In the genomic region with DNA sequence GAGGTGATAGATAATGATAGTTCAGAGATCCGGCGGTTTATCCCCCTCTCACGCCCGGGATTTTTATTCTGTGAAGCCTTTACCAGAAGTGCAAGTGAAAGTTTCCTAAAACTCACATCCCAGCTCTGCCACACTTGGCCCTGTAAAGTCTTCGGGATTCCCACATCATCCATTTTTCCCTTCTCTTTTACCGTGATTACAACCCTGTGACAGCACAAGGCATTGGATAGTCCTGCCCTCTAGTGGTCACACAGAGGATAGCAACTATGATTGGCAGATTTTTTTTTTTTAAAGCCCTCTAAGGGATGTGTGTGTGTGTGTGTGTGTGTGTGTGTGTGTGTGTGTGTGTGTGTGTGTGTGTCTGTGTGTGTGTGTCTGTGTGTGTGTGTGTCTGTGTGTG, we compare ENCODE assay signal across 8 mouse cellular contexts. TPM values are rescaled to one million over a fixed set of nuclear protein-coding genes. Genes with fewer than 3 reads are reported as not detected.
DNase-seq lines count a peak whose midpoint lies in the region; ATAC-seq and TF ChIP-seq lines count a peak whose summit lies in the region.

No protein-coding gene starts in this region.

- no peaks in the 10 kb centered on the region for H3K36me3 ChIP-seq in midbrain, embryonic 11.5 days (ENCODE audit: control insufficient read depth, insufficient read depth, low read length)
- H3K36me3 ChIP-seq in midbrain, embryonic 10.5 days: no peaks in the 10 kb centered on the region
- no peaks in the 10 kb centered on the region for H3K36me3 ChIP-seq in MEL (ENCODE audit: control insufficient read depth in 1 of 2, insufficient read depth in 2 of 2, low read length in 2 of 2)
- no peaks in the 10 kb centered on the region for H3K36me3 ChIP-seq in forebrain, embryonic 16.5 days (ENCODE audit: control insufficient read depth, insufficient read depth)
- H3K36me3 ChIP-seq in midbrain, embryonic 16.5 days (ENCODE audit: control insufficient read depth, insufficient read depth, low read length): no peaks in the 10 kb centered on the region

- H3K9me3 ChIP-seq in midbrain, embryonic 11.5 days (ENCODE audit: control insufficient read depth, low read length): no peaks in the 10 kb centered on the region
- no peaks in the 10 kb centered on the region for H3K9me3 ChIP-seq in midbrain, embryonic 10.5 days (replicated peaks)
- no peaks in the 10 kb centered on the region for H3K9me3 ChIP-seq in MEL (replicated peaks; ENCODE audit: insufficient read depth, low read length)
- no peaks in the 10 kb centered on the region for H3K9me3 ChIP-seq in forebrain, embryonic 16.5 days (ENCODE audit: control insufficient read depth, low read length)
- H3K9me3 ChIP-seq in midbrain, embryonic 16.5 days (replicated peaks; ENCODE audit: control insufficient read depth, low read length, poor library complexity, severe bottlenecking): no peaks in the 10 kb centered on the region

- no peaks in the 10 kb centered on the region for H3K79me2 ChIP-seq in MEL (ENCODE audit: control insufficient read depth, insufficient read depth, low read length, poor library complexity)

- peak; percentile 91 for TF ChIP-seq RAD21 in MEL (IDR thresholded peaks at IDR 0.05; ENCODE audit: low read depth, low read length)

- WGBS in midbrain, embryonic 11.5 days: 51% methylated on average over 6 of the region's 6 CpGs
- 53% methylated on average over 6 of the region's 6 CpGs for WGBS in midbrain, embryonic 10.5 days
- 46% methylated on average over 6 of the region's 6 CpGs for WGBS in forebrain, embryonic 16.5 days
- 46% methylated on average over 6 of the region's 6 CpGs for WGBS in midbrain, embryonic 16.5 days

- H3K27ac ChIP-seq in midbrain, embryonic 11.5 days (ENCODE audit: low read depth, low read length): no peak overlapping the region
- no peak overlapping the region for H3K27ac ChIP-seq in midbrain, embryonic 10.5 days (replicated peaks)
- H3K27ac ChIP-seq in MEL (ENCODE audit: control insufficient read depth, low read depth, low read length): no peak overlapping the region
- H3K27ac ChIP-seq in forebrain, embryonic 16.5 days (ENCODE audit: low read length): no peak overlapping the region
- H3K27ac ChIP-seq in midbrain, embryonic 16.5 days (ENCODE audit: low read length): no peak overlapping the region

- no peak overlapping the region for H3K4me2 ChIP-seq in midbrain, embryonic 11.5 days
- H3K4me2 ChIP-seq in forebrain, embryonic 16.5 days (ENCODE audit: low read length): no peak overlapping the region
- no peak overlapping the region for H3K4me2 ChIP-seq in midbrain, embryonic 16.5 days (ENCODE audit: low read length)

- TF ChIP-seq CTCF in MEL (IDR thresholded peaks at IDR 0.05 in 2 of 3, conservative IDR thresholded peaks at IDR 0.05 in 1 of 3; ENCODE audit: control insufficient read depth in 1 of 3, insufficient read depth in 1 of 3, low read depth in 2 of 3, low read length in 3 of 3, poor library complexity in 1 of 3, severe bottlenecking in 1 of 3): peak; percentile 67 to 81 (median 75)

- H3K27me3 ChIP-seq in midbrain, embryonic 11.5 days (ENCODE audit: control insufficient read depth, insufficient read depth, low read length): no peaks in the 10 kb centered on the region
- no peaks in the 10 kb centered on the region for H3K27me3 ChIP-seq in midbrain, embryonic 10.5 days (ENCODE audit: low read depth, poor library complexity, severe bottlenecking)
- no peaks in the 10 kb centered on the region for H3K27me3 ChIP-seq in MEL (ENCODE audit: control insufficient read depth in 1 of 2, insufficient read depth in 2 of 2, low read length in 2 of 2)
- H3K27me3 ChIP-seq in forebrain, embryonic 16.5 days (replicated peaks; ENCODE audit: control insufficient read depth, insufficient read depth, low read length): no peaks in the 10 kb centered on the region
- no peaks in the 10 kb centered on the region for H3K27me3 ChIP-seq in midbrain, embryonic 16.5 days (ENCODE audit: control insufficient read depth, insufficient read depth, low read depth, low read length)

- H3K9ac ChIP-seq in midbrain, embryonic 11.5 days (ENCODE audit: low read length): no peak overlapping the region
- H3K9ac ChIP-seq in MEL (ENCODE audit: control insufficient read depth, low read depth, low read length, poor library complexity, severe bottlenecking): no peak overlapping the region
- no peak overlapping the region for H3K9ac ChIP-seq in forebrain, embryonic 16.5 days (replicated peaks; ENCODE audit: low read depth, low read length)
- no peak overlapping the region for H3K9ac ChIP-seq in midbrain, embryonic 16.5 days (ENCODE audit: low read depth, low read length)

- no peaks in the 10 kb centered on the region for H3K4me1 ChIP-seq in midbrain, embryonic 11.5 days (ENCODE audit: control insufficient read depth, insufficient read depth, low read length)
- H3K4me1 ChIP-seq in midbrain, embryonic 10.5 days: no peaks in the 10 kb centered on the region
- H3K4me1 ChIP-seq in MEL (ENCODE audit: control insufficient read depth in 1 of 2, insufficient read depth in 2 of 2, low read length in 2 of 2): no peaks in the 10 kb centered on the region
- H3K4me1 ChIP-seq in forebrain, embryonic 16.5 days (replicated peaks; ENCODE audit: control insufficient read depth, insufficient read depth, low read length): no peaks in the 10 kb centered on the region
- no peaks in the 10 kb centered on the region for H3K4me1 ChIP-seq in midbrain, embryonic 16.5 days (ENCODE audit: control insufficient read depth, insufficient read depth, low read length)

- no peak overlapping the region for H3K4me3 ChIP-seq in midbrain, embryonic 11.5 days (ENCODE audit: low read depth, low read length)
- no peak overlapping the region for H3K4me3 ChIP-seq in midbrain, embryonic 10.5 days
- H3K4me3 ChIP-seq in MEL (ENCODE audit: control insufficient read depth in 1 of 2, insufficient read depth in 1 of 2, low read depth in 2 of 2, low read length in 2 of 2): peak overlapping the region in 1 of 2 experiments; percentile 46; a peak in 2 of 4 replicates
- H3K4me3 ChIP-seq in forebrain, embryonic 16.5 days (replicated peaks; ENCODE audit: low read length): no peak overlapping the region
- no peak overlapping the region for H3K4me3 ChIP-seq in midbrain, embryonic 16.5 days (ENCODE audit: low read depth, low read length)

- no peak for TF ChIP-seq EP300 in MEL (IDR thresholded peaks at IDR 0.05; ENCODE audit: low read depth in 1 of 2, low read length in 2 of 2)

- peak; percentile 54; the same call in 1 of the 2 replicates for ATAC-seq in midbrain, embryonic 11.5 days (ENCODE audit: low FRiP score)
- ATAC-seq in forebrain, embryonic 16.5 days: peak; percentile 67; the same call in 1 of the 2 replicates
- ATAC-seq in midbrain, embryonic 16.5 days: 0 out of 2 replicates have a peak, but pooled peaks have one; percentile 42

- DNase-seq in midbrain, embryonic 11.5 days (ENCODE audit: low spot score, missing footprints): peak; percentile 91
- DNase-seq in midbrain, embryonic 10.5 days (ENCODE audit: low spot score): no peak
- DNase-seq in MEL (ENCODE audit: low read depth, low spot score): peak; percentile 78
- peak; percentile 39 for DNase-seq in c-Kit-negative CD71-positive TER-119-positive erythroid progenitor cells, embryonic 14.5 days (ENCODE audit: low read depth, low spot score)
- DNase-seq in layer of hippocampus, postnatal 25 days (ENCODE audit: extremely low spot score in 1 of 2, low spot score in 1 of 2): peak; percentile 18 to 52
- DNase-seq in urinary bladder, adult 2 months (ENCODE audit: low spot score): no peak

- no peak for TF ChIP-seq POLR2A in MEL (IDR thresholded peaks at IDR 0.05; ENCODE audit: control insufficient read depth in 1 of 2, insufficient read depth in 1 of 2, low read depth in 1 of 2, low read length in 2 of 2, poor library complexity in 1 of 2)

TF ChIP-seq in MEL, 35 proteins besides CTCF, POLR2A, EP300 and RAD21:
- peak; percentile 86 for TF ChIP-seq SMC3 (IDR thresholded peaks at IDR 0.05; ENCODE audit: low read depth, low read length)
- peak; percentile 95 for TF ChIP-seq ZNF384 (IDR thresholded peaks at IDR 0.05; ENCODE audit: low read depth, low read length)
- no peak for TF ChIP-seq BHLHE40 (IDR thresholded peaks at IDR 0.05; ENCODE audit: borderline replicate concordance, low read depth, low read length)
- TF ChIP-seq USF1 (IDR thresholded peaks at IDR 0.05; ENCODE audit: low read depth, low read length): no peak
- no peak for TF ChIP-seq TCF12 (IDR thresholded peaks at IDR 0.05; ENCODE audit: low read depth, low read length)
- TF ChIP-seq ZC3H11A (IDR thresholded peaks at IDR 0.05; ENCODE audit: low read depth, low read length): peak; percentile 84
- TF ChIP-seq E2F4 (IDR thresholded peaks at IDR 0.05; ENCODE audit: borderline replicate concordance, low read depth, low read length): no peak
- TF ChIP-seq ZMIZ1 (IDR thresholded peaks at IDR 0.05; ENCODE audit: low read depth, low read length): no peak
- no peak for TF ChIP-seq RCOR1 (IDR thresholded peaks at IDR 0.05; ENCODE audit: low read depth, low read length)
- TF ChIP-seq HCFC1 (IDR thresholded peaks at IDR 0.05; ENCODE audit: low read depth, low read length): no peak
TF ChIP-seq in MEL: peak in this region for 3.

RNA-seq across cellular contexts. Expression of gene A430078G23Rik, which starts 22.6 kb away (rescaled TPM):
- not detected in 2 replicates for polyA plus RNA-seq in midbrain, embryonic 11.5 days (2014; fragmentation: Nextera tagmentation; extraction: Ambion mirVana)
- not detected in 2 replicates for polyA plus RNA-seq in midbrain, embryonic 10.5 days (2016; fragmentation: Nextera tagmentation; extraction: Ambion mirVana)
- 2.0 and 2.8 TPM in 2 replicates for total RNA-seq in MEL (2012; rRNA removed)
- 1 to 10 TPM in 1 of 2 experiments, not detected in 1; 3.8 TPM for polyA plus RNA-seq in MEL (2012; ENCODE audit: insufficient read depth in 1 of 2, insufficient read length in 2 of 2, low read depth in 1 of 2, low replicate concordance in 2 of 2, missing spikeins in 1 of 2)
- polyA plus RNA-seq in forebrain, embryonic 16.5 days (2015; fragmentation: Nextera tagmentation; extraction: Ambion mirVana): 0.27 TPM in 1 of 2 replicates, not detected in the other
- total RNA-seq in layer of hippocampus, postnatal 25 days (2021): not detected
- polyA plus RNA-seq in midbrain, embryonic 16.5 days (2015; fragmentation: Nextera tagmentation; extraction: Ambion mirVana): not detected in 2 replicates
- 0.37 and 0.65 TPM in 2 replicates for polyA plus RNA-seq in urinary bladder, adult 2 months (2012; rRNA removed)

RNA-seq across cellular contexts. Expression of gene Insr, which starts 51.2 kb away (rescaled TPM):
- 31.5 and 31.7 TPM in 2 replicates for polyA plus RNA-seq in midbrain, embryonic 11.5 days (2014; fragmentation: Nextera tagmentation; extraction: Ambion mirVana)
- polyA plus RNA-seq in midbrain, embryonic 10.5 days (2016; fragmentation: Nextera tagmentation; extraction: Ambion mirVana): 21.9 and 26.3 TPM in 2 replicates
- 5.2 and 5.3 TPM in 2 replicates for total RNA-seq in MEL (2012; rRNA removed)
- polyA plus RNA-seq in MEL (2012; ENCODE audit: insufficient read depth in 1 of 2, insufficient read length in 2 of 2, low read depth in 1 of 2, low replicate concordance in 2 of 2, missing spikeins in 1 of 2): 1 to 10 TPM in 1 of 2 experiments, not detected in 1; 7.6 TPM
- polyA plus RNA-seq in forebrain, embryonic 16.5 days (2015; fragmentation: Nextera tagmentation; extraction: Ambion mirVana): 53.4 and 66.7 TPM in 2 replicates
- 10 to 100 TPM; 40.9 to 52.6 TPM for total RNA-seq in layer of hippocampus, postnatal 25 days (2021)
- 48.6 and 54.1 TPM in 2 replicates for polyA plus RNA-seq in midbrain, embryonic 16.5 days (2015; fragmentation: Nextera tagmentation; extraction: Ambion mirVana)
- 16.8 and 21.8 TPM in 2 replicates for polyA plus RNA-seq in urinary bladder, adult 2 months (2012; rRNA removed)

Comparison
In these comparisons a context has a peak if more than half of its experiments do, and no peak if none do; other contexts are left out.
1. DNase-seq: peak in midbrain, embryonic 11.5 days (single experiment), MEL (single experiment), c-Kit-negative CD71-positive TER-119-positive erythroid progenitor cells, embryonic 14.5 days (single experiment) and layer of hippocampus, postnatal 25 days (2 of 2); none in midbrain, embryonic 10.5 days (single experiment) and urinary bladder, adult 2 months (single experiment).
2. Peak in every context shown above with its lines, with median percentiles within 50 percentile points of each other: ATAC-seq.